Mouse (Mus musculus) myocyte (in vitro differentiated cells): ENCODE measurements around the gene Gm47985. TPM values are rescaled to one million over a fixed set of nuclear protein-coding genes. Genes with fewer than 3 reads are reported as not detected.
"Not testable (repeated sequence)": the region's sequence is repeated elsewhere in the genome, so short reads cannot be mapped to it uniquely, and the experiment has no call there.

Experiments used
- H3K27me3 ChIP-seq: one replicate; pipeline ENCODE4 v1.6.1; 2011; ENCODE audit not compliant: control insufficient read depth, insufficient read depth, insufficient read length
- H3K36me3 ChIP-seq: one replicate; pipeline ENCODE4 v1.6.1; 2011; ENCODE audit not compliant: control insufficient read depth, insufficient read depth
- H3K4me2 ChIP-seq: one replicate; pipeline ENCODE4 v1.6.1; 2011; ENCODE audit warnings: low read depth, control low read depth
- H3K4me3 ChIP-seq: one replicate; pipeline ENCODE4 v1.5.1; 2011; ENCODE audit warnings: mild to moderate bottlenecking, control low read depth, moderate library complexity
- H3K79me2 ChIP-seq: one replicate; pipeline ENCODE4 v1.6.1; 2011; ENCODE audit not compliant: control insufficient read depth, insufficient read depth
- H3ac ChIP-seq: one replicate; pipeline ENCODE4 v1.6.1; 2011; ENCODE audit not compliant: control insufficient read depth, insufficient read length
- CEBPB ChIP-seq: IDR thresholded peaks from 2 replicates; pipeline ENCODE4 v1.6.1; 2011; ENCODE audit warnings: mild to moderate bottlenecking, moderate library complexity; ENCODE audit not compliant: poor library complexity, insufficient read depth, severe bottlenecking
- E2F4 ChIP-seq: IDR thresholded peaks from one replicate; pipeline ENCODE4 v1.6.1; 2011; ENCODE audit warnings: mild to moderate bottlenecking, control low read depth, moderate library complexity; ENCODE audit not compliant: insufficient read depth
- MAX ChIP-seq: IDR thresholded peaks from one replicate; pipeline ENCODE4 v1.6.1; 2011; ENCODE audit warnings: low read depth, mild to moderate bottlenecking, control low read depth
- MYOD1 ChIP-seq, 3 experiments: IDR thresholded peaks; one replicate each; pipeline ENCODE4 v1.6.1; 2011; ENCODE audit warnings: control low read depth in 2 of 3, low read depth in 2 of 3, mild to moderate bottlenecking in 2 of 3, moderate library complexity in 1 of 3; ENCODE audit not compliant: insufficient read length in 2 of 3, control insufficient read depth in 1 of 3
- MYOG ChIP-seq, 3 experiments: IDR thresholded peaks; one replicate each; pipeline ENCODE4 v1.6.1; 2011; ENCODE audit warnings: control low read depth in 2 of 3, low read depth in 2 of 3, mild to moderate bottlenecking in 2 of 3; ENCODE audit not compliant: insufficient read length in 2 of 3, control insufficient read depth in 1 of 3, insufficient read depth in 1 of 3
- POLR2A ChIP-seq: IDR thresholded peaks from one replicate; pipeline ENCODE4 v1.6.1; 2011; ENCODE audit warnings: low read depth, mild to moderate bottlenecking, control low read depth, moderate library complexity; ENCODE audit not compliant: insufficient read length
- POLR2AphosphoS2 ChIP-seq: IDR thresholded peaks from one replicate; pipeline ENCODE4 v1.6.1; 2011; ENCODE audit warnings: low read depth, control low read depth; ENCODE audit not compliant: insufficient read length
- REST ChIP-seq: IDR thresholded peaks from one replicate; pipeline ENCODE4 v1.6.1; 2011; ENCODE audit warnings: mild to moderate bottlenecking, control low read depth, moderate library complexity; ENCODE audit not compliant: insufficient read depth, insufficient read length
- SRF ChIP-seq: IDR thresholded peaks from one replicate; pipeline ENCODE4 v1.6.1; 2011; ENCODE audit warnings: low read depth; ENCODE audit not compliant: control insufficient read depth, insufficient read length
- TCF12 ChIP-seq: IDR thresholded peaks from one replicate; pipeline ENCODE4 v1.6.1; 2011; ENCODE audit warnings: mild to moderate bottlenecking, control low read depth; ENCODE audit not compliant: poor library complexity, insufficient read depth, severe bottlenecking
- TCF3 ChIP-seq: IDR thresholded peaks from one replicate; pipeline ENCODE4 v1.6.1; 2011; ENCODE audit warnings: low read depth, control low read depth; ENCODE audit not compliant: insufficient read length
- USF1 ChIP-seq: IDR thresholded peaks from one replicate; pipeline ENCODE4 v1.6.1; 2011; ENCODE audit warnings: low read depth, mild to moderate bottlenecking, control low read depth, moderate library complexity
- polyA plus RNA-seq: library from polyadenylated mRNA; unstranded; fragments of >200 nt; fragmentation: generic; extraction: Trizol; gene quantifications from one replicate; pipeline ENCODE4 v1.2.1, GENCODE M21; 2012; ENCODE audit warnings: missing spikeins

Gm47985 gene
- polyA plus RNA-seq, 1 experiment, result 0.12 TPM

GRCm38 (mm10) chr1:151177030-151177936 is 5.1 kb upstream of the Gm47985 start:
- no peak overlapping the region for H3K4me3 ChIP-seq

GRCm38 (mm10) chr1:151177937-151178271 is 4.4 kb upstream of the Gm47985 start:
- TF ChIP-seq CEBPB, result no peak
- TF ChIP-seq POLR2AphosphoS2, result no peak
- no peak for TF ChIP-seq MYOG (IDR thresholded peaks at IDR 0.05; ENCODE audit: control insufficient read depth in 1 of 3, insufficient read depth in 1 of 3, insufficient read length in 2 of 3, low read depth in 2 of 3)
- no peak for TF ChIP-seq E2F4
- TF ChIP-seq USF1, result no peak
- TF ChIP-seq MAX, result no peak
- no peak for TF ChIP-seq REST
- TF ChIP-seq TCF3, result no peak
- no peak for TF ChIP-seq POLR2A
- TF ChIP-seq SRF, result no peak
- no peak for TF ChIP-seq TCF12
- no peak for TF ChIP-seq MYOD1 (IDR thresholded peaks at IDR 0.05; ENCODE audit: control insufficient read depth in 1 of 3, insufficient read length in 2 of 3, low read depth in 2 of 3)
- no peak overlapping the region for H3K4me3 ChIP-seq

More at GRCm38 (mm10) chr1:151177030-151177936, 5.1 kb upstream of the Gm47985 start:
- Histone ChIP-seq H3K27me3 (no peaks in the 10 kb centered on the region), H3ac (no peak overlapping the region), H3K36me3 (no peaks in the 10 kb centered on the region), H3K79me2 (no peaks in the 10 kb centered on the region), H3K4me2 (no peak overlapping the region)
- TF ChIP-seq POLR2A (no peak), CEBPB (no peak), USF1 (no peak), E2F4 (no peak)

GRCm38 (mm10) chr1:151178505-151179083 is 3.7 kb upstream of the Gm47985 start:
- Histone ChIP-seq H3K36me3 (no peaks in the 10 kb centered on the region), H3K4me2 (no peak overlapping the region), H3ac (no peak overlapping the region), H3K4me3 (no peak overlapping the region), H3K79me2 (no peaks in the 10 kb centered on the region), H3K27me3 (no peaks in the 10 kb centered on the region)
- TF ChIP-seq CEBPB (no peak), USF1 (no peak), MYOD1 (IDR thresholded peaks at IDR 0.05; ENCODE audit: control insufficient read depth in 1 of 3, insufficient read length in 2 of 3, low read depth in 2 of 3) (no peak), TCF12 (no peak), REST (no peak), POLR2A (no peak), TCF3 (no peak)

More at GRCm38 (mm10) chr1:151177937-151178271, 4.4 kb upstream of the Gm47985 start:
- H3ac ChIP-seq, result no peak overlapping the region
- H3K27me3 ChIP-seq, result no peaks in the 10 kb centered on the region
- H3K36me3 ChIP-seq, result no peaks in the 10 kb centered on the region
- no peaks in the 10 kb centered on the region for H3K79me2 ChIP-seq
- no peak overlapping the region for H3K4me2 ChIP-seq

GRCm38 (mm10) chr1:151180167-151180566 is 2.2 kb upstream of the Gm47985 start:
- no peak overlapping the region for H3K4me2 ChIP-seq
- no peak for TF ChIP-seq MAX
- no peak for TF ChIP-seq E2F4
- no peak for TF ChIP-seq MYOD1 (IDR thresholded peaks at IDR 0.05; ENCODE audit: control insufficient read depth in 1 of 3, insufficient read length in 2 of 3, low read depth in 2 of 3)
- TF ChIP-seq POLR2A, result no peak
- no peak for TF ChIP-seq REST
- no peak for TF ChIP-seq SRF
- TF ChIP-seq POLR2AphosphoS2, result no peak
- no peak for TF ChIP-seq MYOG (IDR thresholded peaks at IDR 0.05; ENCODE audit: control insufficient read depth in 1 of 3, insufficient read depth in 1 of 3, insufficient read length in 2 of 3, low read depth in 2 of 3)
- TF ChIP-seq CEBPB, result no peak
- TF ChIP-seq TCF3, result no peak
- TF ChIP-seq USF1, result no peak
- TF ChIP-seq TCF12, result no peak
- no peaks in the 10 kb centered on the region for H3K36me3 ChIP-seq
- H3K79me2 ChIP-seq, result no peaks in the 10 kb centered on the region
- H3K4me3 ChIP-seq, result no peak overlapping the region
- H3K27me3 ChIP-seq, result no peaks in the 10 kb centered on the region
- H3ac ChIP-seq, result no peak overlapping the region

- H3K4me3 ChIP-seq, H3K79me2 ChIP-seq, H3ac ChIP-seq, H3K4me2 ChIP-seq, H3K36me3 ChIP-seq, H3K27me3 ChIP-seq: not testable (repeated sequence)
Observed at GRCm38 (mm10) chr1:151186186-151186585, 3.8 kb downstream of the Gm47985 start.

- not testable (repeated sequence) for H3K36me3 ChIP-seq
Observed at GRCm38 (mm10) chr1:151186879-151187424, 4.6 kb downstream of the Gm47985 start.

More at GRCm38 (mm10) chr1:151186879-151187424, 4.6 kb downstream of the Gm47985 start:
- not testable (repeated sequence) for H3K79me2 ChIP-seq, H3K27me3 ChIP-seq, H3ac ChIP-seq, H3K4me2 ChIP-seq, H3K4me3 ChIP-seq
